Mouse (Mus musculus) lung, postnatal 36 days (tissue): ENCODE measurements around the gene Wdr46.

Source experiments
- DNase-seq: peaks from one replicate; pipeline ENCODE4 v3.0.0; 2022; ENCODE audit warnings: mixed read lengths

Wdr46 gene

DNA sequence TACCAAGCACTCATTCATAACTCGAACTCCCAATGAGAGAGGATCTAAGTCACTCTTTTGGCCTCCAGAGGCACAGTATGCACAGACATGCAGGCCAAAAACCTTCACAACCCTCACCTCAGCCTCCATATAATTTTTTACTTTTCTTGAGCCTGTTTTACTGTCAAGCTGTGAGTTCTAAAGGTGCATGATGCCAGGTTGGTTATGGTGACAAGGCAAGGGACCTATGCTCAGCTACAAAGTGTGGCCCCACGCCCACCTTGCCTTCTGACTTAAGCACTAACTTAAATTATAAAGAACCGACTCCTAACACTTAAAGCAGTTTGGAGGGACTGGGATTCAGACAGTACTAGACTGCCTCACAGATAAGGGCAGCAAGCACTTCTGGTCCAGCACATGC is 12.8 kb downstream of the Wdr46 start:
- no peak for DNase-seq

DNA sequence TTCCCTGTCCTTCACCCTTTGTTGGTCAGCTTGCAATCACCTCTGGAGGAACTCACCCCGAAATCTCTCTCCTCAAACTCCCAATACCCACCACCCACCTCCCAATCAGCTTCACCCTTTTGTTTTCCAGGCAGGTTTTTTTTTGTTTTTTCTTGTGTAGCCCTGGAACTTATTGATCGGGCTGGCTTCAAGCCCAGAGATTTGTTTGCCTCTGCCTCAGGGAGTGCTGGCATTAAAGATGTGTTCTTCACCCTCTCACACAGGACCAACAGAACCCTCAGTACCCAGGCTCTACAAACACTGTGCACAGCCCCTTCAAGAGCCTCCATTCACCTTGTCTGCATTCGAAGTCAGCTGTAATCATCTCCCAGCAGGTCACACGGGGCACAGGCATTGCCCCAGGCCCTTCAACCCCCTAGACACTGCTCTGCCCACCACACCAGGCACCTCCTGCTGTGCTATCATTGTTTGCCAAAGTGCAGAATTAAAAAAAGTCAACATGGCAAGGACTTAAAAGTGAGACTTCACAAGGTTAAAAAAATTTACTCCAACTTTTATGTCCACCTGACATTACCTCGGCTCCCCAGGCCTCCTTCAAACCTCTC is 13.6 kb downstream of the Wdr46 start:
- no peak for DNase-seq

DNA sequence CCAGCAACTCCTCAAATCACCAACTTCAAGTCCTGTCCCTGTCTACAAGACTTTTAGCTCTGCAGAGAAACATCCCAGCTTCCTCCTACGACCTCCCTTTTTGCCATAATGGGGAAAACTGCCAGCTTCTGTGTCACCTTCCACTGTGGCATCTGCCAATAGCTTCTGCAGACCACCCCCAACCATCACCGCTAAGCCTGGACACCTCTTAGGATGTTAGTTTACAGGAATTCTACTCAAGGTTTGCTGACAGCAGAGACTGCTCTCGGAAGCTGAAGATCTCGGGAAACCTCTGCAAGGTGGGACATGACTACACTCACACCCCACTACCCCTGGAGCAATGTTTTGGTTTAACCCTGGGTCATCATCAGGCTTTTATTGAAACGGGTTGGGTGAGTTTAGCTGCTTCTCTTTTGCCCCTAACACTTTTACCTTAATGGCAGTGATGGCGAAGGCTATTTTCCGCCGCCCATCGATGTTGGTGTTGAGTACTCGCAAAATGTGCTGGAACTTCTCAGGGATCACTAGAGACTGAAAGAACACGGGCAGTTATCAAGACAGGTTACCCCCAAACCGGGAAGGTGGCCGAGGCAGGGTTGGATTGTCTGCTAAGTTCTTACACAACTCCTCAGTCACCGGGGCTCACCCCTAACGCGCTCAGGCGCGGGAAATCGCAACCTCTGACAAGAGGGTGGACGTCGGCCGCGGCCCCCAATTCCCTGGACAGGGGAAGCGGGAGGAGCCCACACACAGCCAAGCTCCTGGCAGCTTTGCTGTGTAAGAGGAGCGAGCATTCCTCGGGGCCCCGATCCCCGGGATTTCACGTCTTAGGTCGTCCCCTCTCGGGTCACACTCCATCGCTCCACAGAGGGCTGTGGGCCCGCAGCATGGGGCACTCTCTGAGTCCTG is 14.4 kb downstream of the Wdr46 start:
- DNase-seq = no peak

DNA sequence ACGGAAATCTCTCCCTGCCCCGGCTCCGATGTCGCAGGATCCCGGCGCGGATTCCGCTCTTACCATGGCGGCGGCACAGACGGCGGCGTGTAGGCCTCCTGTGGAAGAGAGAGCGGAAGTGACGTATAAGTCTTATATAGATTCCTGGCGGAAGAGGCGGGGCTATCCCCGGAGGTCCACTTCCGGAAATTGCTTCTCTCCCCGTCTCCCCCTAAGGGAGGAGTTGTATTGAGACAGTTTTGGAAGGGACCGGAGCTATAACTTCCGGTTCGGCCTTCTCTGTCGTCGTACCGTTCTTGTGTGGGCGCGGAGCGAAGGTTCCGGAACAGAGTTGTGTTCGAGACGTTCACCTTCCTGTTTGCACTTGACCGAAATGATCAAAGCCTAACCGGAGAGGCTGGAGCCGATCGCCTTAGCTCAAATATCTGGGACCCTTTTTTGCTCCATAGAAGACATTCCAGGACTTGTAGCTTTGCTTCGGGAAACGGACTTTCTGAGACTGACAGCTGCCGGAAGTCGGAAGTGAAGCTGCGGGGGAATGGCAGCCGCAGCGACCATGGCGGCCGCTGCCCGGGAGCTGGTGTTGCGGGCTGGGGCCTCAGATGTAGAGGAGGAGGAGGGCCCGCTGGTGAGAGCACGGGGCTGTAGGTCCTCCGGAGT is 15.2 kb downstream of the Wdr46 start, which contains the start of the genes Vps52 and Rps18:
TSS of gene Vps52 (plus strand) at position 258 of the 660 bp plus-strand sequence.
TSS of gene Rps18 (minus strand) at position 447 of the 660 bp plus-strand sequence.
- peak; percentile 98 for DNase-seq

DNA sequence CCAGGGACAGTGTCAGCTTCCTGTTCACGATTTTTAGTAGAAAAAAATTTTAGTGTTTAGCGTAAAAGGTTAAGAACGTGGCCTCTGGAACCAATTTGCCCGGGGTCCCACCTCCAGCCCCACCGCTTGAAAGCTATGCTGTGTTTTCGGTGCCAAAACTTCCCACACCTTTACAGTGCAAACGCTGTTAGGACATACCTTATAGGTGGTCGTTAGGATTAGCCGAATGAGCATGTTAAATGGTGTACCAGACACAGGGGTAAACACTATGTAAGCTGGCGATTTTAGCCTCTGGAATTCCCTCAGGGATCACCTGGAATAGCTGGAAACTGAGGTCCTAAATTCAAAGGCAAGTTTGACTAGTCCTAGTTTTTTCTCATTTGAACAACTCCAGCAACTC is 15.9 kb downstream of the Wdr46 start:
- DNase-seq = no peak

DNA sequence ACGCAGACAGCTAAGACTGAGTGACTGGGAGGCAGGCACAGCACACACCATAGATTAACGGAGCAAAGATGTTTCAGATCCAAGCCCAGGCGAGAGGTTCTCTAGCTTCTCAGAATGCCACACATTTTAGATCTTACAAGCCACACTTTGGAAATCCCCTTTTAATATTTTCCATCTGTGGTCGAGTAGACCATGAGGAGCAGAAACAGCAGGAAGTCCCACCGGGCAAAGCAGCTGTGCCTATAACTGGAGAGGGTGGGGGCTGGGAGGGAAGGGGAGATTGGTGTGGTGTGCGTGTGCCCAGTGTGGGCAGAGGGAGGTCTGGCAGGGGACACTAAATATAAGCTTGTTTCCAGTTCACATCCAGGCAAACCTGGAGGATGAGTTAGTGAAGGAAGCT is 17.0 kb downstream of the Wdr46 start:
- no peak for DNase-seq

DNA sequence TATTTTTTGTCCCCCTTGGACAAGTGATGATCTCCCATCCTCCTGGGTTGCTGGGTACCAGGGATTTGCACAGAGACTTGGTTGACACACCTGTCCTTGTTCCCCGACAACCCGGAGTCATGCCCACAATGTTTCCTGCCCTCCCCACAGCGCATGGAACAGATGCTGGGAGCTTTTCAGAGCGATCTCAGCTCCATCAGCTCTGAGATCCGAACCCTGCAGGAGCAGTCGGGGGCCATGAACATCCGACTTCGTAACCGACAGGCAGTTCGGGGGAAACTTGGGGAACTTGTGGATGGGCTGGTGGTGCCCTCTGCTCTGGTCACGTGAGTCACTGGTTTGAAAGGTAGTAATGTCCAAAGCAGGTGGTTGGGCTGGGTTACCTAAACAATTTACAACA is 18.0 kb downstream of the Wdr46 start:
- no peak for DNase-seq

DNA sequence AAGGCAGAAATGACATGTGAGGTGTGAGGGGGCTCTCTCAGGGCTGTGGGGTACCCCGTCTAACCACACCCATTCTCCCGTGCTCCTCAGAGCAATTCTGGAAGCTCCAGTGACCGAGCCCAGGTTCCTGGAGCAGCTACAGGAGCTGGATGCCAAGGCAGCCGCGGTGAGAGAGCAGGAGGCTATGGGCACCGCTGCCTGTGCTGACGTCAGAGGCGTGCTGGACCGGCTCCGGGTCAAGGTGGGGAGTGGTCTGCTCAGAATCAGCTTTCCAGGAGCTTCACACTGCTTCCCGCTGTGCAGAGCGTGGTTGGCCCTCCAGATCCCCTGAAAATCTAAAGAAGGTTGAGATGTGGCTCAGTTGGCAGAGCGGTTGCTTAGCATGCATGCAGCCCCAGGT is 18.7 kb downstream of the Wdr46 start:
- no peak for DNase-seq

DNA sequence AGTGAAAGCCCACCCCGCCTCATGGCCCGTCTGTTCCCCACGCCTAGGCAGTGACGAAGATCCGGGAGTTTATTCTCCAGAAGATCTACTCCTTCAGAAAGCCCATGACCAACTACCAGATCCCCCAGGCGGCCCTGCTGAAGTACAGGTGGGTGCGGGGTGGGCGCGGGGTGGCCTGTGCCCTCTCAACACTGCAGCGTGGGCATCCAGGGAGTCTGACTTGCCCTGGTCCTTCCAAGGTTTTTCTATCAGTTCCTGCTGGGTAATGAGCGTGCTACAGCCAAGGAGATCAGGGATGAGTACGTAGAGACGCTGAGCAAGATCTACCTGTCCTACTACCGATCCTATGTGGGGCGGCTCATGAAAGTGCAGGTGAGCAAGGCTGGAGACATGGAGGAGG is 19.5 kb downstream of the Wdr46 start:
- DNase-seq = no peak

DNA sequence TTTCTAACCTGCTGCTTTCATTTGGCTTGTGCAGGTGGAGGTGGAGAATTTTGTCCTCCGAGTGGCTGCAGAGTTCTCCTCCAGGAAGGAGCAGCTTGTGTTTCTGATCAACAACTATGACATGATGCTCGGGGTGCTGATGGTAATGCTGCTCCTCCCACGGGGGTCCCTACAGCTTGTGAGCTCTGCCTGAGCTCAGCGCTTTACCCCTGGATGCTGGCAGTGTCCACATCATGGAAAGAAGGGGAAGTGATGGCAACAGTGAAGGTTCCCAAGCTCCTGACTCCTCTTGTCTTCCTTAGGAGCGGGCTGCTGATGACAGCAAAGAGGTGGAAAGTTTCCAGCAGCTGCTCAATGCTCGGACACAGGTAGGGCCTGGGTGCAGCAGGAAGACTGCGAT is 22.4 kb downstream of the Wdr46 start:
- DNase-seq = no peak

DNA sequence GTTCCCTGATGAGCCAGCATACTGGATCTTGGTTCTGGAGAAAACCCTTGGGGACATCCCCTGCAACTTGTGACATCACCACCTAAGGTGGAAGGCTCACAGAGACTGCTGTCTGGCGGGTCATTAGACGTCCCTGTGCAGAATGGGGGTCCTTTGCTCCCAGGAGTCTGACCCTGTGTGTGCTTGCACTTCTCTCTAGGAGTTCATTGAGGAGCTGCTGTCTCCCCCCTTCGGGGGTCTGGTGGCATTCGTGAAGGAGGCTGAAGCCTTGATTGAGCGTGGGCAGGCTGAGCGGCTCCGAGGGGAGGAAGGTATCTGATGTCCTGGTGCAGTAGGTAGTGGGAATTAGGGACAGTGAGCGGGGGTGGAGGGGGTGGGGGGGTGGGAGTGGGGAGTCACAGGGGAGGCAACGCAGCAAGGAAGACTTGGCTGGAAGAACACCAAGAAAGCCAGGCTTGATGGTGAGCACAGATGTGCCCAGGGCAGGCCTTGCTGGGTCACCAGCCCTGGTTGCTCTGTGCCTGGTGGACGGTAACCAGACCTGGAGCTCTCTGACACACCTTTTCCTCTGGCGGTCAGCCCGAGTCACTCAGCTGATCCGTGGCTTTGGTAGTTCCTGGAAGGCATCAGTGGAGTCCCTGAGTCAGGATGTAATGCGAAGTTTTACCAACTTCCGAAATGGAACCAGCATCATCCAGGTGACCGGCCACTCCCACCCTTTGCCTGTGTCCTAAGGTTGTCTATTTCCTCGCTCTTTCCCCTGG is 24.8 kb downstream of the Wdr46 start:
- DNase-seq = no peak

DNA sequence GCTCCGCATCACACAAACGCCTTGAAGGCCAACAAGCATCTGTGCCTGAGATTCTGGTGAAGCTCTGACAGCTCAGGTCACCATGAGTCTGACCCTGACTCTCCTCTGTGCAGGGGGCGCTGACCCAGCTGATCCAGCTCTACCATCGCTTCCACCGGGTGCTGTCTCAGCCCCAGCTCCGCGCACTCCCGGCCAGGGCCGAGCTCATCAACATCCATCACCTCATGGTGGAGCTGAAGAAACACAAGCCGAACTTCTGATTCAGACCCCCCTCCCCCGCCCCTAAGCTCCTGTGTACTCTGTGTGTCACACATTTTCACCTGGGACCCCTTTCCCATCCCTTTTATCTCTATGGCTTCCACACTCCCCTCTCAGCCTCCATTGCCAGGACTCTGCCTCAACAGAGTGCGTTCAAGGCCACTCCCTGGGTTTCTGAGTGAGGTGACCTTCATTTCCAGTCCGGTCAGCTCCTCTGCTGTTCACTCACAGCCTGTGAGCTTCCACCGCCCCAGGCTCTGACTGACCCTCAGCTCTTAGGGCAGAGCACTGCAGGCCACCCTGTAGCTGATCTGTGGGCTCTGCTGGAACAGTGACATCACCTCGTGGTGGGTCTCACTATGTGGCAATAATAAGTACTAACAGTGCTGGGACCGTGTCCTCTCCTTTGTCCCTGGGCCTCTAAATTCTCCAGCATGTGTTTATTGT is 25.5 kb downstream of the Wdr46 start:
- no peak for DNase-seq

DNA sequence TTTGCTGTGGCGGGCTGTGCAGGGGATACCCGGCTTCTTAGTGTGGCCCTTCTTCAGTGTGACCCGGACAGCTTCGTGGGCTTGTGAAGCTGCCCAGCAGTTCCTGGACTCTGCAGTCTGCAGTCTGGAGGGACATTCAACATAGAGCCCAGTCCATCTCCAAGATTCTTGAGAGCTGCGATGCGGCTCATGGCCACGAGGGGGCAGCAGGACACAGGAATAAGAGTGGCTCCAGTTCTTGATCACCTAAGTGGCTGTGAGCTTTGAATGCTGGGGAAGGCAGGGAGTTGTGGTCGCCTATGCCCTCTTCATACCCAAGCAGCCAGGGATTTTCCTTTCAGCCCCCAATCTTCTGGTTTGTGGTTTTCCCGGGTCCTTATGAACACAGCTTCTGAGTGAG is 28.0 kb downstream of the Wdr46 start:
- peak; percentile 91 for DNase-seq

DNA sequence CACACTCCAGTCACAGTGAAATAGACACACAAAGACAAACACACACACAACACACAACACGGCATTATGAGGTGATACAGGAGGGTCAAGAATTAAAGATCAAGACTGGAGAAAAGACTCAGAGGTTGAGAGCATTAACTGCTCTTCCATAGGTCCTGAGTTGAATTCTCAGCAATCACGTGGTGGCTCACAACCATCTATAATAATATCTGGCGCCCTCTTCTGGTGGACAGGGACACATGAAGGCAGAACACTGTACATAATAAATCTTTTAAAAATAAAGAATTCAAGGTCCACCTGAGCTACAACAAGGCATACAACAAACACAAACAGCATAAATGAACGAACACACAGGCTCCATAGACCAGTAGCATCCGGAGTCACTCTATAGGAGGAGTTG is 28.5 kb downstream of the Wdr46 start:
- peak; percentile 83 for DNase-seq

DNA sequence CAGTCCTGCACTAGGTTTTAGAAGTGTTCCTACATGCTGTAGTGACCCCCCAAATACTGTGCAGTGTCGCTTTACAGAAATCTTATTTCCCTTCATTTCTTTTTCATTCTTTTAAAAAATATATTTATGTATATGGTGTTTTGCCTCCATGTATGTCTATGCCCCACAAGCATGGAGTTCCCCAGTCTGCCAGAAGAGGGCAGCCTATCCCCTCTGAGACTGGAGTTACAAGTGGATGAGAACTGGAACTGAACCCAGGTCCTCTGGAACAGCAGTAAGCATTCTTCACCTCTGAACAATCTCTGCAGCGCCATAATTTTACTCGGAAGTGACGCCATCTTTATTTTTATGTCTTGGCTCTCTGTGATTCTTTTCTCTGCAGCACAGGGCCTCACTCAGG is 28.9 kb downstream of the Wdr46 start:
- DNase-seq = peak; percentile 33

DNA sequence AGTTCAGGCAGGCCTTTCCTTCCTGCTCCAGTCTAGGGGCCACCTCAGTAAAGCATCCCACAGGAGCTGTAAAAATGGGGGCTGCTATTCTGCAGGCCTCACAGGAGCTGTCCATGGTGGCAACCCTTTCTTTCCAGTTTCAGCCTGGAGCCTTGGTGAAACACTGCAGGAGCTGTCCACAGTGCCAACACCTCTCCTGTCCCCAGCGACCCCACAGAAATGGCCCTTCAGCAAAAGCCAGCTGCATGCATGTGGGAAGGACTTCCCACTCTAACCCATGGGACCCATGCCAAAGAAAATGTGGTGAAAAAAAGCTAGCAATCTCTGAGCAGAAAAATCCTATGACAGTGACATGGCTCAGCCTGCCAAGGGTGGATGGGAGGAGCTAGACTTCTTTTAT is 32.2 kb downstream of the Wdr46 start:
- DNase-seq = no peak

DNA sequence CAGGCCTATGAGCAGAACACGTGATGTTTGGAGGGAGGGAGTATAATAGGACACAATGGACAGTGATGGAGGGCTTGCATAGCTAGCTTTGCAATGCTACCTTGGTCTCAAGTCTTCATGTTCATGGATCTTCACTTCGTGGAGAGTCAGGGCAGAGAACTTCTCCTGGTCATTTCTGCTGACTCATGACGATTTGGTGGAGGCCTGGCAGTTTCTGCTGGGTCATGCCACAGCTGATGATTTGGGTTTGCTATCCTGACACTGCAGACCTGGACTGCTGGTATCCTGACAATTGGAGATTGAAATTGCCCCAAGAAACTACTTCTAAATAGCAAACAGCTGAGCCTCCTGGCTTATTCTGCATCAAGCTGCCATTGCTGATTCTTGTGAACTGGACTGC is 33.1 kb downstream of the Wdr46 start:
- no peak for DNase-seq

DNA sequence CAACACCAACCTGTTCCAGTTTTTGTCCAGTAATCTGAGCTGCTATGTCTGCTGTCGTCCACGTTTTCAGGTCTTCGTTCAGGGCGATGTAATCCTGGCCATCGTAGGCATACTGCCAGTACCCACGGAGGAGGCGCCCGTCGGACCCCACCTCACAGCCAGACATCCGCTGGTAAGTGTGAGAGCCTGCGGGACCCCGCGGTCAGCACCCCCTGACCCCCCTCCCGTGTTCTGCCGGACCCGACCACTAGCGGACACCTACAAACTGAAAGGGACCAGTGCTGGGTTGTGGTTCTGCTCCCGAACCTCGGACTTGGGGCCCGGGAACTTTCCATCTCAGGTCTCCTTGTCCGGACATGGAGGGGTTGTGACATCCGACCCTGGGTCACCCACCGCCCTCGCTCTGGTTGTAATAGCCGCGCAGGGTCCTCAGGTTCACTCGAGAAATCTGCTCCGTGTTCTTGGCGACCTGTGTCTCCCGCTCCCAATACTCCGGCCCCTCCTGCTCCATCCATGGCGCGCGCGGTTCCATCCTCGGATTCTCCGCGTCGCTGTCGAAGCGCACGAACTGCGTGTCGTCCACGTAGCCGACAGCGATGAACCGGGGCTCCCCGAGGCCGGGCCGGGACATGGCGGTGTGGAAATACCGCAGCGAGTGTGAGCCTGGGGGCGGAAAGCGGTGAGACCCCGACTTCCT is 37.5 kb downstream of the Wdr46 start:
- DNase-seq = no peak

DNA sequence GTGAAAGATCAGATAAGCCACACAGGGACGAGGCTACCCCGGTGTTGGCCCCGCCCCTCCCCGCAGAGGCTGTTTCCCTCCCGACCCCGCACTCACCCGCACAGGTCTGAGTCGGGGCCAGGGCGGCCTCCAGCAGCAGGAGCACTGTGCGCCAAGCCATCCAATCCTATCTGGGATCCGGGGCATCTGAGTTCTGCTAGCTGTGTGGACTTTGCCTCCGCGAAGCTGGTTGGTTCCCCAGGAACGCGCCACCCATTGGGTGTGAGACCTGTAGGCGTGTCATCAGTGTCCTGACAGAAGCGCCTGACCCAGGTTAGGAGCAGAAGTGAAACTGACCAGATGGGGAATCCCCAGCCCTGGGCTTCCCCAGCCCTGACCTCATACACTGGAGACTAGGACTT is 38.2 kb downstream of the Wdr46 start:
- peak; percentile 94 for DNase-seq

DNA sequence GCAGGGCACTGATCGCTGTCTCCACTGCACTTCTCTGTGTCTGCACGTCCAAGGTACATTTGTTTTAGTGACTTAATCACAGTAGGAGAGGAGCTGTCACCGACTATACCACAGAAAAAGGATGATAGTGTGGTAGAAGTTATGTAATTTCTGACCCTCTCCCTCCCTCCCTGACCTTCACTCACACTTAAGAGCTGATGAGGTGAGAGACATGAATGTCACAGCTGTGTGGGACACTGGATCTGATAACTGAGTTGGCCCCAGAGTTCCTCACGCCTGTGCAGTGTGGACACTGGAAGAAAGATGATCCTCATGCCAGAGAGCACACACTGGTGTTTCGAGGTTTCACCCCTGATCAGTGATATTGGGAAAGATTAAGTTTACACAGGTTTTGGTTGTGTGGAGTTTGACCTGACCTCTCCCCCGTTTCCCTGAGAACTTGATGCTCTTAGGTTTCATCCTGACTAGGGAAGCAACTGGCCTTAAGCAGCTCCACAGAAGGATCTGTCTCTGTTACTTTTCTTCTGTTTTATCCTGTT is 39.1 kb downstream of the Wdr46 start:
- no peak for DNase-seq
